Mouse (Mus musculus) liver, embryonic 14.5 days (tissue): ENCODE data around the gene Chil5. TPM values are rescaled to one million over a fixed set of nuclear protein-coding genes. Genes with fewer than 3 reads are reported as not detected.
"Not testable (repeated sequence)": the region's sequence is repeated elsewhere in the genome, so short reads cannot be mapped to it uniquely, and the experiment has no call there.

ENCODE experiments used
- ATAC-seq: fragments of 200-750 bp; cut with Nextera tagmentation; 2 replicates; pipeline ENCODE4 v1.8.0; 2017; ENCODE audit warnings: moderate number of reproducible peaks, mild to moderate bottlenecking, moderate library complexity; ENCODE audit not compliant: insufficient read depth
- DNase-seq, 3 experiments: peaks; one replicate each; pipeline ENCODE4 v3.0.0-alpha.2; 2012 to 2013; ENCODE audit warnings: low read depth in 3 of 3, low spot score in 3 of 3
- H3K27ac ChIP-seq: fragments of 300-500 bp; sonication (generic); 2 replicates; pipeline ENCODE4 v1.5.1; 2014; ENCODE audit warnings: moderate library complexity, mild to moderate bottlenecking, control low read depth, inconsistent platforms
- H3K27me3 ChIP-seq: fragments of 300-500 bp; sonication (generic); 2 replicates; pipeline ENCODE4 v1.6.1; 2014; ENCODE audit warnings: mild to moderate bottlenecking, low read length, moderate library complexity; ENCODE audit not compliant: control insufficient read depth, insufficient read depth
- H3K36me3 ChIP-seq: fragments of 300-500 bp; sonication (generic); replicated peaks from 2 replicates; pipeline ENCODE4 v1.6.1; 2014; ENCODE audit warnings: low read depth; ENCODE audit not compliant: control insufficient read depth, insufficient read depth
- H3K4me1 ChIP-seq, 2 experiments: fragments of 200-500 bp in 1 of 2; fragments of 300-500 bp in 1 of 2; sonication (generic) in 1 of 2; replicated peaks; 2 replicates each; pipeline ENCODE4 v1.6.1; 2012 to 2014; ENCODE audit warnings: antibody characterized with exemption in 1 of 2, inconsistent platforms in 1 of 2, low read length in 1 of 2; ENCODE audit not compliant: control insufficient read depth in 2 of 2, insufficient read depth in 2 of 2
- H3K4me2 ChIP-seq: fragments of 300-500 bp; sonication (generic); 2 replicates; pipeline ENCODE4 v1.6.1; 2014; ENCODE audit warnings: low read depth, mild to moderate bottlenecking, control low read depth, moderate library complexity
- H3K4me3 ChIP-seq, 2 experiments: fragments of 200-500 bp in 1 of 2; fragments of 300-500 bp in 1 of 2; sonication (generic) in 1 of 2; 2 replicates each; pipeline ENCODE4 v1.5.1; 2012 to 2014; ENCODE audit warnings: low read depth in 2 of 2, low read length in 2 of 2, mild to moderate bottlenecking in 2 of 2, control low read depth in 1 of 2, inconsistent platforms in 1 of 2, moderate library complexity in 1 of 2; ENCODE audit not compliant: insufficient read depth in 1 of 2
- H3K9ac ChIP-seq: fragments of 300-500 bp; sonication (generic); replicated peaks from 2 replicates; pipeline ENCODE4 v1.6.1; 2014; ENCODE audit warnings: mild to moderate bottlenecking, control low read depth, moderate library complexity
- H3K9me3 ChIP-seq: fragments of 300-500 bp; sonication (generic); 2 replicates; pipeline ENCODE4 v1.6.1; 2016; ENCODE audit warnings: low read length, mixed read lengths; ENCODE audit not compliant: control insufficient read depth
- CTCF ChIP-seq: IDR thresholded peaks from 2 replicates; pipeline ENCODE4 v1.5.1; 2016; ENCODE audit warnings: antibody characterized with exemption, low read depth, control low read depth
- EP300 ChIP-seq: IDR thresholded peaks from 2 replicates; pipeline ENCODE4 v1.6.1; 2016; ENCODE audit warnings: antibody characterized with exemption, low read depth
- WGBS: fragments of 180-500 bp; shearing (Covaris S2); extraction: QIAGEN DNeasy Blood & Tissue Kit; methylation state at CpG from one replicate; pipeline ENCODE4 v1.1.7; 2014; ENCODE audit not compliant: insufficient replicate concordance; 5-methylcytosine and 5-hydroxymethylcytosine counted together
- polyA plus RNA-seq, 2 experiments: library from polyadenylated mRNA; depleted of rRNA in 1 of 2; stranded (reverse) in 1 of 2; unstranded in 1 of 2; fragments of >200 nt; fragmentation: Nextera tagmentation in 1 of 2; extraction: Ambion mirVana in 1 of 2; gene quantifications; 2 replicates each; pipeline versions ENCODE4 v1.2.1 to v1.2.3; 2012 to 2014

The Chil5 gene
- polyA plus RNA-seq, 2 experiments, result not detected

DNA sequence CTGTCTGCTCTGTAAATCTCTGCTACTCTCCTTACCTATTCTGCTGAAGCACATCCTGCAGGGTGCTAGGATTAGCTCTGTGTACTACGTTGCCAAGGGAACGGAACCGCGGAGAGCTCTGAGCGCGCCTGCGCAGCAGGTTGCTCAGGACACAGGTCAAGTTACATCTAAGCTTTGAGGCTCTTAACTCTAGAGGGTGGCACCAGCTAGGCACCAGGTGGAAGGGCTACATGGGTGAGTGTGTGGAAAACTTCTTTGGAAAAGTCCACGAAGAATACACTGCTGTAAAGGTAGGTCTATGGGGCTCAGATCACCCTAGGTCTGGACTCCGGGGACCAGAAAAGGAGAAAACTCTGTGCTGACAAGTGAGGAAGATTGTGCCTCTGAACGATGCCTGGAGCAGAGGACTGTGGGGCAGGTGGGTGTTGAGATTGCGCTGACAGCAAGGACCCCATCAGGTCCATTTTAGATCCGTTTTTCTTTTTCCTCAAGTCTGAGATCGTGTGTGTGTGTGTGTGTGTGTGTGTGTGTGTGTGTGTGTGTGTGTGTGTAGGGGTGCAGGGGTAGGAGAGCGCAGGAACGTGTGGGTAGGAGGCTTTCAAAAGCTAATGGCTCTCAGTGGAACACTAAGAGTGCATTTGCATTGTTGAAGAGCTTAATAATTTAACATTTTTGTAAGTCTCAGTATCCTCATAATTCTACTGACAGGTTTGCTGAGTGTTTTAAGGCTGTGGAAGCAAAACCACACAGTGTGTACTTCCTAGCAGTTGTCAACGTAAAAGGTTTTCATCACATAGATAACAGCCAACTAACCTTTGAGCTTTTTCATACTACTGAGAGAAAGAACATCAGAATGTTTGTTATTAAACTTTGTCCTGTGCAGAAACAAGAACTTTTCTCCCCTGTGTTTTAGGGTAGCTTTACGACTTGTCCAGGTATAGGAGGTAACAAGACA is 30.9 kb downstream of the Chil5 start:
- 13% methylated on average over 17 of the region's 17 CpGs for WGBS
- H3K9ac ChIP-seq, result no peak overlapping the region
- peak overlapping the region; percentile 6; the same call in 1 of the 2 replicates for H3K4me2 ChIP-seq
- no peak overlapping the region for H3K4me3 ChIP-seq
- H3K9me3 ChIP-seq, result no peaks in the 10 kb centered on the region
- no peak for TF ChIP-seq EP300
- no peak for TF ChIP-seq CTCF
- DNase-seq (no peak), ATAC-seq (no peak)
- no peaks in the 10 kb centered on the region for H3K4me1 ChIP-seq
- H3K27ac ChIP-seq, result no peak overlapping the region
- H3K27me3 ChIP-seq, result no peaks in the 10 kb centered on the region
- H3K36me3 ChIP-seq, result no peaks in the 10 kb centered on the region

DNA sequence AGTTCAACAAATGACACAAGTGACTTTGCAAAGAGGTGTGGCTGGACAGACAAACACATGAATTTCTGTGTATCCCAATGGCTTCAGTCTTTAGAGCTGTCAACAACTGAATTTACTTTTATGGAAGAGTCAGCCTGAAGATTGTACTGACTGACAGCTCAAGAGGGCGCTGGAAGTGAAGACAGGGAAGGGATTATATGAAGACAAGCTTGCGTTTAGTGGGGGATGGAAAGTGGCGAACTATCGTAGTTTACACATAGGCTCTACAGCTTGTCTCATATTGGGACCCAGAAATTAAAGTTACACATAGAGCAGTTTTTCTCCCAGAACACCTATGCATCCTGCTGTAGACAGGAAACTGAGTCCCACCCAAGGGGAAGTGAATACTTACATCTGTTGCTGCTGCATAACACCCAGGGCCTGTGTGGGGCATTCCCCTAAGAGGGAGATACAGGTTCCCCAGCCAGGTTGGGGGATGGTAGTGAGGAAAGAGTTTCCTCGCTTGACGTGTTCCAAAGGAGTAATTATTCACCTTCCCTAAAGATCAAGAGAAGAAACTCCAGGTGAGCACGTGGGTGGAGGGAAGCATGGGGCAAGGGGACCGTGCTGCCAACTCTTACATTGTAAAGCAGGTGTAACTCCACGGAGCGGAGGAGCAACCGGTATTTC is 31.8 kb downstream of the Chil5 start:
- H3K9ac ChIP-seq, result no peak overlapping the region
- H3K27me3 ChIP-seq, result no peaks in the 10 kb centered on the region
- no peak for DNase-seq
- no peak overlapping the region for H3K27ac ChIP-seq
- no peak overlapping the region for H3K4me3 ChIP-seq
- H3K4me1 ChIP-seq, result no peaks in the 10 kb centered on the region
- ATAC-seq, result no peak
- peak overlapping the region; percentile 6; the same call in 1 of the 2 replicates for H3K4me2 ChIP-seq
- H3K36me3 ChIP-seq, result no peaks in the 10 kb centered on the region
- no peaks in the 10 kb centered on the region for H3K9me3 ChIP-seq
- 23% methylated on average over 11 of the region's 11 CpGs for WGBS
- TF ChIP-seq CTCF, result no peak
- TF ChIP-seq EP300, result no peak

DNA sequence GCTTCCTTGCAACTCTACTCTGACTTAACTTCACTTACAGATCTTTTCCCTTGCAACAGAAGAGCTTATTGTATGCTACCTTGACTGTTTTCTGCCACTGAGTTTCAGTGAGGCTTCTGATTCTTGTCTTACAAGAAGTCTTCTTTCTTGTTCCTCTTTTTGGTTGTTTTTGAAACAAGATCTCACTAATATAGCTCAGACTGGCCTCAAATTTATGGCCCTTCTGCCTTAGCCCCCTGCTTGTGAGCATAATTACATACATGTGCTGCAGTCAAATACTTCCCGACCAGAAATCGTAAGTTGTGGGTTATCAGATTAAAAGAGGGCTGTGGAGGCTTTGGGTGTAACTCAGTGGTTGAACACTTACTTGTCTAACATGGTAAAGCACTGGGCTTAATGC is 37.9 kb downstream of the Chil5 start:
- no peaks in the 10 kb centered on the region for H3K36me3 ChIP-seq
- H3K27me3 ChIP-seq, result no peaks in the 10 kb centered on the region
- WGBS, result 16% methylated on average over 2 of the region's 2 CpGs
- TF ChIP-seq EP300, result no peak
- no peak for TF ChIP-seq CTCF
- no peak overlapping the region for H3K4me2 ChIP-seq
- no peak overlapping the region for H3K9ac ChIP-seq
- no peaks in the 10 kb centered on the region for H3K9me3 ChIP-seq
- H3K27ac ChIP-seq, result no peak overlapping the region
- DNase-seq (no peak), ATAC-seq (no peak)
- H3K4me1 ChIP-seq, result no peaks in the 10 kb centered on the region
- H3K4me3 ChIP-seq, result no peak overlapping the region

GRCm38 (mm10) chr3:105991653-105992283 is 40.8 kb downstream of the Chil5 start:
- DNase-seq (peak in 1 of 3 experiments; percentile 17), ATAC-seq (no peak)
- no peaks in the 10 kb centered on the region for H3K27me3 ChIP-seq
- no peak overlapping the region for H3K4me3 ChIP-seq
- WGBS, result 19% methylated on average over 4 of the region's 4 CpGs
- H3K4me2 ChIP-seq, result no peak overlapping the region
- H3K9me3 ChIP-seq, result no peaks in the 10 kb centered on the region
- no peaks in the 10 kb centered on the region for H3K4me1 ChIP-seq
- TF ChIP-seq EP300 (no peak), CTCF (peak; percentile 59)
- H3K27ac ChIP-seq, result no peak overlapping the region
- H3K9ac ChIP-seq, result no peak overlapping the region
- no peaks in the 10 kb centered on the region for H3K36me3 ChIP-seq

DNA sequence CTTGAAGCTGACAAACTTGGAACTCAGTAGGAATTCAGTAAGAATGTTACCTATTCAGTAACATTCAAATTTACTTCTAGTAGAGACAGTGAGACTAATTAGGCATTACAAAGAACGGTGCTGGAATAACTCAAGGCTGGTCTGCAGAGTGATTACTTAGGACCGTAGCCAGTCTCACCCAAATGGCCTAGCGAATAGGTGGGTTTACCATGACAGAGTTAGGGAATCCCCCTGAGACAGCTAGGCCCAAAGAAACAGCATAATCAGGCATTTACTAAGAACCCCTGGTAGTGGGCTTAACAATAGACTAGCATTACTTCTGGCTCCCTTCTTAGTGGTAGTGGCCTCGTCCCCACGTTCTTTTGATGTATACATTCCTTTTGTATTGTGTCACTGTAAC is 43.0 kb downstream of the Chil5 start:
- H3K4me2 ChIP-seq, ATAC-seq, H3K4me1 ChIP-seq, H3K9me3 ChIP-seq, H3K27ac ChIP-seq, H3K4me3 ChIP-seq, H3K27me3 ChIP-seq, DNase-seq, H3K36me3 ChIP-seq, H3K9ac ChIP-seq: not testable (repeated sequence)
- WGBS, result 65% methylated on average over 5 of the region's 5 CpGs
